Mouse (Mus musculus) cerebellum, adult 2 months (tissue): ENCODE data around the gene Agbl4. TPM values are rescaled to one million over a fixed set of nuclear protein-coding genes. Genes with fewer than 3 reads are reported as not detected.

ENCODE experiments used
- DNase-seq, 2 experiments: peaks; one replicate each; pipeline ENCODE4 v3.0.0; 2021
- H3K27ac ChIP-seq: fragments of 200-500 bp; 2 replicates; pipeline ENCODE4 v1.5.1; 2012; ENCODE audit warnings: low read length, control low read depth, inconsistent platforms; ENCODE audit not compliant: insufficient read depth
- H3K27me3 ChIP-seq: fragments of 200-500 bp; 2 replicates; pipeline ENCODE4 v1.6.1; 2012; ENCODE audit warnings: inconsistent platforms, mild to moderate bottlenecking, low read length, moderate library complexity; ENCODE audit not compliant: control insufficient read depth, insufficient read depth
- H3K4me1 ChIP-seq: fragments of 200-500 bp; 2 replicates; pipeline ENCODE4 v1.6.1; 2011; ENCODE audit warnings: low read length; ENCODE audit not compliant: control insufficient read depth, insufficient read depth
- H3K4me3 ChIP-seq: fragments of 200-500 bp; replicated peaks from 2 replicates; pipeline ENCODE3; 2011; ENCODE audit warnings: mild to moderate bottlenecking, low read depth, low read length, control low read depth; ENCODE audit not compliant: insufficient read depth
- CTCF ChIP-seq: fragments of 200-500 bp; IDR thresholded peaks from 2 replicates; pipeline ENCODE4 v1.5.1; 2011; ENCODE audit warnings: low read depth, mild to moderate bottlenecking, control low read depth, low read length, moderate library complexity, borderline replicate concordance; ENCODE audit not compliant: insufficient read depth
- POLR2A ChIP-seq: fragments of 200-500 bp; IDR thresholded peaks from 2 replicates; pipeline ENCODE4 v1.6.1; 2011; ENCODE audit warnings: low read length, control low read depth, borderline replicate concordance; ENCODE audit not compliant: insufficient read depth
- WGBS: fragments of 180-500 bp; shearing (Covaris S2); methylation state at CpG from one replicate; pipeline ENCODE4 v1.1.7; 2018; 5-methylcytosine and 5-hydroxymethylcytosine counted together
- polyA plus RNA-seq: library from polyadenylated mRNA; depleted of rRNA; stranded (reverse); fragments of >200 nt; gene quantifications from 2 replicates; pipeline ENCODE4 v1.2.3, GENCODE M21; 2012

The Agbl4 gene
- polyA plus RNA-seq, 1 experiment = 4.8 TPM

GRCm38 (mm10) chr4:110757941-110758340 lies 360.5 kb downstream of the Agbl4 start:
- Histone ChIP-seq H3K27ac (no peak overlapping the region), H3K4me1 (no peaks in the 10 kb centered on the region), H3K27me3 (no peaks in the 10 kb centered on the region), H3K4me3 (no peak overlapping the region)
- TF ChIP-seq POLR2A (no peak), CTCF (no peak)
- DNase-seq = no peak
- 79% methylated on average over 2 of the region's 2 CpGs for WGBS

- H3K27me3 ChIP-seq = no peaks in the 10 kb centered on the region
- TF ChIP-seq POLR2A = no peak
- TF ChIP-seq CTCF = no peak
- H3K4me3 ChIP-seq = no peak overlapping the region
- DNase-seq = no peak
- no peak overlapping the region for H3K27ac ChIP-seq
- 83% methylated on average over 4 of the region's 4 CpGs for WGBS
- no peaks in the 10 kb centered on the region for H3K4me1 ChIP-seq
Measured at GRCm38 (mm10) chr4:110788596-110788995, 391.1 kb downstream of the Agbl4 start.

DNA sequence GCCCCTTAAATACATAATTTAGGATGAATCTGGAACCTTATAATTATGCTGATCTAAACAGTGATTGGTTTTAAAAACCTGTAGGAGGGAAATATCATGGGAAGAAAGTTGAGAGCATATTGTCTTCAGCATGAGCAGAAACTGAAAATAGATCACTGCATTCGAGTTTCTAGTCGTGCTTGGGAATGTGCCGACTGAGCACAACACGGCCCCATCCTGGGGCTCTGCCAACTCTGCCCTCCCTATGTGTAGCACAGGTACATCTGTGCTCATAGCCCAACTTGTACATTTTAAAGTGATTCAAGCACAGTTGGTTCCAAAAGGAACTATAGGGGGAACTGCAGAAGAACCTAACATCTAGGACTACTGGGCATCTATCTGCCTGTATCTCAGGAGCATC lies 402.4 kb downstream of the Agbl4 start:
- WGBS = 46% methylated on average over 4 of the region's 4 CpGs
- Histone ChIP-seq H3K4me1 (no peaks in the 10 kb centered on the region), H3K27ac (no peak overlapping the region), H3K4me3 (no peak overlapping the region), H3K27me3 (no peaks in the 10 kb centered on the region)
- DNase-seq = no peak
- TF ChIP-seq POLR2A (no peak), CTCF (no peak)

DNA sequence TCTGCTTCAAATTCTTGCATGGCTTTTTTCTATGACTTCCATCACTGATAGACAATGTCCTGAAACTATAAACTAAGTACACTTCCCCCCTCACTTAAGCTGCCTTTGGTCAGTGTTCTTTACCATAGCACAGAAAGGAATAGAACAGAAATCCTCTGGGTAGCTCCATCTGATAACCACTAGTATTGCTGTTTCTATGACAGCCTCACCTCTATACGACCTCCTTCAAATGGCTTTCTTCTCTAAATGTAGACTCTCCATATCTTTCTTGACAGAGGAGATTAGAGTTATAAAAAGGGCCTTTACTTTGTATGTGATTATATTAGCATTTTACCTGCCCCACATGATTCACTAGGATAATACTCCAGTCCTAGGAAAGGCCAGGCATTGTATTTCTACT lies 413.5 kb downstream of the Agbl4 start:
- Histone ChIP-seq H3K4me1 (no peaks in the 10 kb centered on the region), H3K4me3 (no peak overlapping the region), H3K27ac (no peak overlapping the region), H3K27me3 (no peaks in the 10 kb centered on the region)
- no peak for TF ChIP-seq CTCF
- no peak for TF ChIP-seq POLR2A
- 74% methylated on average over 1 of the region's 1 CpGs for WGBS
- DNase-seq = no peak

DNA sequence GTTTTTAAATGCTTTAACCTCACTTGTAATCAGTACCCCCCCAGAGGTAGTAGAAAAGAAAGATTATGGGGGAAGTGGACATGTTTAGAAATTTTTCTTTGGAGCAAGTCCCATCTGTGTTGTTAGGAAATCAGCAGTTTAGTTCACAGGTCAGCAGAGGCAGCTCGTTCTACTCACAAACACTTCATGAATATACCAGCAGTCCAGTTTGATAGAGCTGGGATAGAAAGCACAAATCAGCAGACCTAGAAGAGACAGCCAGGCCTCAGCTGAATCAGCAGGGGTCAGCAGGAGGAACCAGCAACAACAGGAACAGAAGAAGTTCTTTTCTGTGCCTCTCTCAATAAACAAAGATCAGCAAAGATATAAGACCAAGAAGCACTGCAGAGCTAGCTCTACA lies 435.3 kb downstream of the Agbl4 start:
- DNase-seq = no peak
- Histone ChIP-seq H3K27ac (no peak overlapping the region), H3K4me1 (no peaks in the 10 kb centered on the region), H3K4me3 (no peak overlapping the region), H3K27me3 (no peaks in the 10 kb centered on the region)
- WGBS = 61% methylated on average over 1 of the region's 1 CpGs
- TF ChIP-seq CTCF = no peak
- TF ChIP-seq POLR2A = no peak

DNA sequence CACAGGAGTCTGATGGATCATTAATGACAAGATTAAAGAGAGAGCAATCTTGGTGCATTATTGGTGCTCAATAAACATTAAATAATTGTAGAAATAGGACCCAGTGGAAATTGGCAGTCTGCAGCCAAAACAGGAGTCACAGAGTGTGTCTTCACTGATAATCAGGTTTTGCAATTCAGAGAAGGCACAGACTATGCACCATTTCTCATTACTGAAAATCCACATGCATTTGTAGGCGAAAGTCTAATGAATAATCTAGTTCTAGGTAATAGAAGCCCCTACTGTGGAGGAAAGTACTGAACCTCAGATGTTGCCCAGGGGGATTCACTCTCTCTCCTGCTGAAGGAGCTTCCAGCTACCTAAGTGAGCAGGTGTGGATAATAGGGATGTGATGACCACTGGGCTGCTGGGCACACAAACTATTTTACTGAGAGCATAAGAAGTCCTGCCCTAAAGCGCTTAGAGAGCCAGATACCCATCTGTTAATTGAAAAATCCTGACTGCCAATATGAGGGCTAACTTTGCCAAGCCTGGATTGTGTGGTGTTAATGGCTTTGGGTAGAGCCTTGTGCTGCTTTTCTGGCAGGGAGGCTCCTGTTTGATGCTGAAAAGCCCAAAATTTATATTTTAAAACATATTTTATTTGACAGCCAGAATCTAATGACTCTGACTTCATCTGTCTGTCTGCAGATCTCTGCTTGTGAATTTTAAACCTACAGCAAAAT lies 482.4 kb downstream of the Agbl4 start:
- DNase-seq = peak in 1 of 2 experiments; percentile 4
- WGBS = 38% methylated on average over 2 of the region's 2 CpGs

DNA sequence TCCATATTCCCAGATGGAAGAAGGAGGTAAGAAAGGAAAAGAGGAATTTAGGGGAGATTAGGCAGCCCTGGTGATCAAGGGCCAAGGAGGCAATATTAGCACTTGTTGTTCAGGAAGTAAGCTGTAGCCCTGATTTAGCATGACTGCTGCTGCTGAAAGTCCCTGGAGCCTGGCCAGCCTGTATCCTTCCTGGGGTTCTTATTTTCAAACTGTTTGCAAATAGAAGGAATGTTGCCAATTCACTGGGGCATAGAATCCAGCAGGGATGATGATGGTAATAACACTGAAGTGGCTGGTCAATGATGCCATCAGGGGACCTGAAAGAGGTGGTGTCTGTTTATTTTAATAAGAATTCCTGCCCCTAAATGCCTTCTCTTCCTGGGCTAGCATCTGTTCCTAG lies 518.6 kb downstream of the Agbl4 start:
- Histone ChIP-seq H3K27me3 (no peaks in the 10 kb centered on the region), H3K4me1 (no peaks in the 10 kb centered on the region), H3K27ac (no peak overlapping the region), H3K4me3 (no peak overlapping the region)
- peak in 1 of 2 experiments; percentile 3 for DNase-seq
- no peak for TF ChIP-seq POLR2A
- no peak for TF ChIP-seq CTCF

More for the DNA sequence above, 482.4 kb downstream of the Agbl4 start:
- no peaks in the 10 kb centered on the region for H3K4me1 ChIP-seq
- no peak for TF ChIP-seq POLR2A
- no peak for TF ChIP-seq CTCF
- no peaks in the 10 kb centered on the region for H3K27me3 ChIP-seq
- H3K27ac ChIP-seq = no peak overlapping the region
- H3K4me3 ChIP-seq = no peak overlapping the region

DNA sequence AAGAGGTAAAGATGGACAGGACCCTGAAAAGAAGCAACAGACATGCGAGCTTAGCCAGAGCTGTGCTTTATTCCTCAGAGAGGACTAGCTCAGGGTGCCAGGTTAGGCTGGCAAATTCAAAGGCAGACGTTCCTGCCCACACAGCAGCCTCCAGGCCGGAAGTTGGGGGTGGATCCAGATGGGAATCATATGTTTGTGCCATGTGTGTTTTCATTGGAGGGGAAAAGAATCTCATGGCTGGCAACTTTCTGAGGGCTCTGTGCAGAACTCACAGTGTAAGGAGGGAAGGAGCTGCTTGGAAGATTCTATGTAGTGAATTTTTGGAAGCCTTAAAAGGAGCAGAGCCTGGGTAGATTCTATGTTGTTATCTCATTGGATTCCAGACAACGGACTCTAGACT lies 519.1 kb downstream of the Agbl4 start:
- Histone ChIP-seq H3K4me1 (no peaks in the 10 kb centered on the region), H3K27me3 (no peaks in the 10 kb centered on the region), H3K27ac (no peak overlapping the region), H3K4me3 (no peak overlapping the region)
- DNase-seq = no peak
- TF ChIP-seq CTCF = no peak
- TF ChIP-seq POLR2A = no peak
- WGBS = 21% methylated on average over 4 of the region's 4 CpGs

GRCm38 (mm10) chr4:110921013-110921412 lies 523.6 kb downstream of the Agbl4 start:
- no peak for DNase-seq

More at GRCm38 (mm10) chr4:110921013-110921412, 523.6 kb downstream of the Agbl4 start:
- TF ChIP-seq POLR2A (no peak), CTCF (no peak)
- Histone ChIP-seq H3K4me1 (no peaks in the 10 kb centered on the region), H3K27me3 (no peaks in the 10 kb centered on the region), H3K27ac (no peak overlapping the region), H3K4me3 (no peak overlapping the region)
- 88% methylated on average over 3 of the region's 3 CpGs for WGBS
